Mouse (Mus musculus): ENCODE measurements around the gene Cox20. TPM values are rescaled to one million over a fixed set of nuclear protein-coding genes. Genes with fewer than 3 reads are reported as not detected.
A peak's percentile ranks its signal among the peaks of the same experiment; 100 is the strongest.
"Not testable (repeated sequence)": the region's sequence is repeated elsewhere in the genome, so short reads cannot be mapped to it uniquely, and the experiment has no call there.

Cox20 gene
- polyA plus RNA-seq, 1 experiment from 2014 or later: 110 TPM

DNA sequence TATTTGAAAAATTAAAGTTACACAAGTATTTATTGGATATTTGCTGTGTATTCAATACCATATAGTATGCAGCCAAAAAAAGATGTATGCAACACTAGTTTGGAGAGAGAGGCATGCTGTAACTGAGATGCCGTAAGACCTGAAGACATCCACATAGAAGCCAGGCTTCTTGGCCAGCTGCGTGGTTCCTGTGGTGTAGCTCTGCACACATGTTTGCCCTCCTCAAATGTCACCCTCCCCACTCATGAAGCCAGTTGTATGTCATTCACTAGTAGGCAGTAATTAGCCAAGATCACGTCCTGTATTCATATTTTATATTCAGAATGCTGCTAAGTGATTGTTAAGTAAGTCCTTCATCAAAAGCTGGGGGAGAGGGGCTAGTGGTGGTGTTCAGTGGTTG is 22.5 kb downstream of the Cox20 start:
- Histone ChIP-seq H3K4me3 (no peak overlapping the region), H3K27me3 (no peaks in the 10 kb centered on the region), H3K4me1 (replicated peaks) (peaks cover 6% of the 10 kb centered on the region), H3K4me2 (no peak overlapping the region), H3K27ac (replicated peaks) (no peak overlapping the region), H3K9ac (no peak overlapping the region), H3K36me3 (no peaks in the 10 kb centered on the region), H3K9me3 (no peaks in the 10 kb centered on the region)
- ATAC-seq (ENCODE audit: low FRiP score, low read depth): no peak
- WGBS: 87% methylated on average over 3 of the region's 3 CpGs

DNA sequence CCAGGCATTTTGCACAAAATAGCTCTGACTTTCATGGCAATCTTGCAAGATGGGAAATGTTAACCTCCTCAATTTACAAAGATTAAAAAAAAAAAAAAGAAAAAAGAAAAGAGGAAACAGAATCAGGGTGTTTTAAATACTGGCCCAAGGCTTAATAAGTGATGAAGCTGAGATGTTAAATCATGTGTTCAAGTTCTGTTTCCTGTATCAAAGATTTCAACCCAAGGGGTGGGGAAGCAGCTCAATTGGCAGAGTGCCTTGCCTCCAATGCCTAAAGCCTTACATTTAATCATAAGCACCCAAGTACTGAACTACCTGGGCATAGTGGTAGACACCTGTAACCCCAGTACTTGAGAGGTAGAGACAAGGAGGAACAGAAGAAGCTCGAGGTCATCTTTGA is 23.1 kb downstream of the Cox20 start:
- ATAC-seq (ENCODE audit: low FRiP score, low read depth): no peak
- Histone ChIP-seq H3K27ac (replicated peaks) (no peak overlapping the region), H3K27me3 (no peaks in the 10 kb centered on the region), H3K9ac (no peak overlapping the region), H3K4me2 (no peak overlapping the region), H3K4me1 (replicated peaks) (peaks cover 6% of the 10 kb centered on the region), H3K9me3 (no peaks in the 10 kb centered on the region), H3K36me3 (no peaks in the 10 kb centered on the region), H3K4me3 (no peak overlapping the region)
- WGBS: 66% methylated on average over 1 of the region's 1 CpGs

DNA sequence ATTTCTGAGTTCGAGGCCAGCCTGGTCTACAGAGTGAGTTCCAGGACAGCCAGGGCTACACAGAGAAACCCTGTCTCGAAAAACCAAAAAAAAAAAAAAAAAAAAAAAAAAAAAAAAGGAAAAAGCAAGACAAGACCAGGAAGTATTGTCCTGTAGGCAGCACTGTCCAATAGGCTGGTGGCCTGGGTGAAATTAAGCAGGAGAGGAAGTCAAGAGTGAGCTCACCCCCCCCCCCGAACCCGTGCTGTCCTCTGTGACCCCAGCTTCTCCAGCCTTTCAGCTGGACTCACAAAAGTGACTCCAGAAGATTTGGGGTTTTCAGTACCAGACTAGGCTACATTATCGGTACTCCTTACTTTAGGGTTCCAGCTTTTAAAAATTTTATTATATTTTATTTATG is 23.7 kb downstream of the Cox20 start:
- Histone ChIP-seq H3K4me1 (replicated peaks) (peaks cover 6% of the 10 kb centered on the region), H3K27ac (replicated peaks) (no peak overlapping the region), H3K27me3 (no peaks in the 10 kb centered on the region), H3K4me2 (no peak overlapping the region), H3K9me3 (no peaks in the 10 kb centered on the region), H3K4me3 (no peak overlapping the region), H3K36me3 (no peaks in the 10 kb centered on the region), H3K9ac (no peak overlapping the region)
- no peak for ATAC-seq (ENCODE audit: low FRiP score, low read depth)
- 90% methylated on average over 5 of the region's 5 CpGs for WGBS

DNA sequence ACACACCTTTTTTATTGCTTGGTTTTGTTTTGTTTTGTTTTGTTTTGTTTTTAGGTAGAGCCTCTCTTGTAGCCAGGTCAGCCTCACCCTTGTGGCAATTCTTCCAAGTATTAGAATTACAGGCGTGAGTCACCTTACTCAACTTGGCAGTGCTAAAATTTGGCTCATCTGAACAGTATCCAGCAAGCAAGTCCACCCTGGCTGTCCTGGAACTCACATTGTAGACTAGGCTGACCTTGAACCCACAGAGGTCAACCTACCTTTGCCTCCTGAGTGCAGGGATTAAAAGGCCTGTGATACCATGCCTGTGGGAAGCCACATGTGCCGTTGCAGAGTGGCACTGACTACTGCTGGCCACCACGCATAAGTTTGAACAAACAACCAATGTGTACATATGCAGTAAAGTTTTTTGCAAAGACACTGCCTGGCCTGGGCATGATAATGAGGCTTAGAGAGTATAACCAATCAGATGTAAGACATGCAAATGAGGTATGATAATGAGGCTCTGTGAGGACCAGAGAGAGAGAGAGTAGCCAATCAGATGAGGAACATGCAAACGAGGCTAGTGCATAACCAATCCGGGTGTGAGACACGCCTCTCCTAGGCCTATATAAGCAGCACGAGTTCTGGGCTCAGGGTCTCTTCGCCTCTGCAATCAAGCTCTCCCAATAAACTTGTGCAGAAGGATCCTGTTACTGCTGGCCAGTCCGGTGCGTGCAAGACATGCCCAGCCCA is 25.3 kb downstream of the Cox20 start:
- not testable (repeated sequence) for H3K36me3 ChIP-seq; H3K27ac ChIP-seq (replicated peaks); H3K9ac ChIP-seq; H3K9me3 ChIP-seq; H3K27me3 ChIP-seq; H3K4me1 ChIP-seq (replicated peaks); H3K4me3 ChIP-seq; ATAC-seq (ENCODE audit: low FRiP score, low read depth); H3K4me2 ChIP-seq
- WGBS: 96% methylated on average over 10 of the region's 10 CpGs

DNA sequence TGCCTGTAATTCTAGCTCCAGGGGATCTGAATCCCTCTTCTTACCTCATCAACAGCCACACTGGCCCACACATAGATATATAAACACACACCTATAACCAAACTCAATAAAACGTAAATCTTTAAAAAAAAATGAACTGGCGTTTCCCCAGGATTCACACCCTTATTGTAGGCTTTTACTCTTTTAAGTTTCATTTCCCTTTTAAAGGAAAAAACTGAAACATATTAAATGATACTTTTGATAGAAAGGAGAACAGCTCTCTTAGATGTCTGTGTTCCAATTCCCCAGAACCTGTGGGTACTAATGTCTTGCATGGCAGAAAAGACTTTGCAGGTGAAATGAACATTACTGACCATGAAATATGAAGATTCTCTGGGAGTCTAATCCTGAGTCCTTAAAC is 31.9 kb downstream of the Cox20 start:
- Histone ChIP-seq H3K4me1 (replicated peaks) (no peaks in the 10 kb centered on the region), H3K4me2 (no peak overlapping the region)
- WGBS: 97% methylated on average over 2 of the region's 2 CpGs

DNA sequence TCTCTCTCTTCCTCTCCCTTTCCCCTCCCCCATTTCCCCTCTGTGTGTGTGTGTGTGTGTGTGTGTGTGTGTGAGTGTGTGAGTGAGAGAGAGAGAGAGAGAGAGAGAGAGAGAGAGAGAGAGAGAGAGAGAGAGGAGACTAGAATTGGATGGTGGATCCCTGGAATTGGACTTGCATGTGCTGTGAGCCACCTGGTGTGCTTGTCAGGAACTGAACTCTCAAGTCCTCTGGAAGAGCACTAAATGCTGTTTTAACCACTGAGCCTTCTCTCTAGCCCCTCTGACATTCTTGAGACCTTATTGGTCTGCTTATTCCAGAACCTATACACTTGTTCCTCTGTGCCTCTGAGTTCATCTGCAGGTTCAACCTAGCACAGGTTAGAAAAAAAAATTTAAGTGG is 32.7 kb downstream of the Cox20 start:
- ATAC-seq (ENCODE audit: low FRiP score, low read depth): no peak
- Histone ChIP-seq H3K27ac (replicated peaks) (no peak overlapping the region), H3K4me1 (replicated peaks) (no peaks in the 10 kb centered on the region), H3K9me3 (no peaks in the 10 kb centered on the region), H3K4me3 (no peak overlapping the region), H3K9ac (no peak overlapping the region), H3K27me3 (no peaks in the 10 kb centered on the region), H3K36me3 (no peaks in the 10 kb centered on the region), H3K4me2 (no peak overlapping the region)

More for the DNA sequence above, 31.9 kb downstream of the Cox20 start:
- Histone ChIP-seq H3K27ac (replicated peaks) (no peak overlapping the region), H3K36me3 (no peaks in the 10 kb centered on the region), H3K27me3 (no peaks in the 10 kb centered on the region), H3K9me3 (no peaks in the 10 kb centered on the region), H3K4me3 (no peak overlapping the region), H3K9ac (no peak overlapping the region)
- no peak for ATAC-seq (ENCODE audit: low FRiP score, low read depth)

DNA sequence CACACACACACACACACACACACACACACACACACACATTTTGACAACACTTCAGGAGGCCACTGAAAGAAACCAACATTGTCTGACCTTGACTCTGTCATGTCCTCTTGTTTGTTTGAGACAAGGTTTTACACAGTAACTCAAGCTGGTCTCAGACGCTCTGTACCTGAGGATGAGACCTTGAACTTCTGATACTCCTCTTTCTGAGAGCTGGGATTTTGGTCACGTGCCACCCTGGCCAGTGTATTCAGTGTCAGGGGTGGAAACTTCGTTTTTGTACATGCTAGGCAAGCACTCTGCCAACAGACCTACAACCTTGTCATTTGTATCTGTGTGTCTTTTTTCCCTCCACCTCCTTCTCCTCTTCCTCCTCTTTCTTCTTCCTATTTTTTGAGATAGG is 35.6 kb downstream of the Cox20 start:
- Histone ChIP-seq H3K27ac (replicated peaks) (no peak overlapping the region), H3K9me3 (no peaks in the 10 kb centered on the region), H3K4me3 (no peak overlapping the region), H3K9ac (no peak overlapping the region), H3K4me2 (no peak overlapping the region), H3K36me3 (no peaks in the 10 kb centered on the region), H3K4me1 (replicated peaks) (no peaks in the 10 kb centered on the region), H3K27me3 (no peaks in the 10 kb centered on the region)
- WGBS: 58% methylated on average over 3 of the region's 3 CpGs
- no peak for ATAC-seq (ENCODE audit: low FRiP score, low read depth)

DNA sequence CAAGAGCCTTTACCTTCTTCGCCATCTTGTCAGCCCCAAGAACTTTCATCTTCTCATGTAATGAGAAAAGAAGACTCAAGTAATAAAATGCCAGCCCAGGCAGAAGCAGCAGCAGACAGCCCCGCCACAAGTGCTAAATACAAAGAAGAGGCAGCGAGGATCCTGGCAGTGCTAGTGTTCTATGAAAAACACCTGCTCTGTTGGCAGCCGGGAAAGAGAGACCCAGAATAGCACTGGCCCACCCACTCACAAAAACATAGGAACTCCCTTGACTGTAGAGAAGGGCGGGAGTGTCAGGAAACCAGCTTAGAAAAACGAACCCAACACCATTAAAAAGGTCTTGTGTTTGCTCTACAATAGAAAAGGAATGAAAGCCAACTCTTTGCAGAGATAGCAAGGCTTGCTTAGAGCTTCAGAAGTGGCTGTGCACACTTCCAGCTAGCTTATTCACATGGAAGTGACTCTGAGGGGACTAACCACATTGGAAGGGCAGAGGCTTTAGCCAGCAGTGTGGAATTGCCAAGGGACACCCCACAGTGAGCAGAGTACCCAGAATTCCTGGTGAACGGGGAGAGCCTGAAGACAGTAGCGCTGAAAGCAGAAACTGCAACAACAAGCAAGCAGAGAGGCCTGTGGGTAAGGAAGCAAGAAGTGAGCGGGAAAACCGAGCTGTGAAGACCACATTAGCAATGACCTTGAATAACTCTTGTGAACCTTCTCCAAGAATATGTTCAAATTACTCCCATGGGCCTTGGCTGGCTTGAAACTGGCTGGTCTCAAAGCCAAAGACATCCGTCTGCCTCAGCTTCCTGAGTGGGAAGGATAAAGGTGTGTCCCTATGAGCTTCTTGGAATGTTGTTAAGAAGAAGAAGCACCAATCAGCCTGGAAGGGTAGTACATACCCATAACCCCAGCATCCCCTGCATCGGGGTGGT is 39.1 kb downstream of the Cox20 start:
- H3K36me3 ChIP-seq: no peaks in the 10 kb centered on the region
- no peak overlapping the region for H3K9ac ChIP-seq
- no peaks in the 10 kb centered on the region for H3K4me1 ChIP-seq (replicated peaks)
- WGBS: 70% methylated on average over 12 of the region's 12 CpGs
- no peaks in the 10 kb centered on the region for H3K27me3 ChIP-seq
- no peak overlapping the region for H3K27ac ChIP-seq (replicated peaks)
- H3K4me2 ChIP-seq: no peak overlapping the region
- no peaks in the 10 kb centered on the region for H3K9me3 ChIP-seq
- H3K4me3 ChIP-seq: no peak overlapping the region
- no peak for ATAC-seq (ENCODE audit: low FRiP score, low read depth)

DNA sequence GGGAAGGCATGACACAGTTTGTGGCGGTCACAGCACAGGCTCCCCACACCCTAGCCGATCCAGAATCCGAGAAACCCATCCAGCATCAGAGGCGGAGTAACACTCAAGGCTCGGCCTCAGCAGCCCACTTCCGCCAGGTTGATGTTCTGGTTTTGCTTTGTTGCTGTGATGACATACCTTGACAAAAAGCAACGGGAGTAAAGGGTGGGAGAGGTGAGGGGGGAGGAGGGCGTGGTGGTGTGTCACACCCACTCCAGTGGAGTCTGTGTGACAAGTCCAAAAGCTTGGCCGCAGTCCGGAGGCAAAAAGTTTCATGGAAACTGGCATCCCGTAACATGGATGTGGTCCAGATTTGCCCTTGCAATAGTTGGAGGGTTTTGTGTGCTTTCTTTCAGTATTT is 41.3 kb downstream of the Cox20 start:
- H3K4me3 ChIP-seq: no peak overlapping the region
- no peaks in the 10 kb centered on the region for H3K9me3 ChIP-seq
- no peaks in the 10 kb centered on the region for H3K27me3 ChIP-seq
- no peak overlapping the region for H3K4me2 ChIP-seq
- WGBS: 84% methylated on average over 11 of the region's 11 CpGs
- ATAC-seq (ENCODE audit: low FRiP score, low read depth): no peak
- H3K9ac ChIP-seq: no peak overlapping the region
- no peaks in the 10 kb centered on the region for H3K4me1 ChIP-seq (replicated peaks)
- no peak overlapping the region for H3K27ac ChIP-seq (replicated peaks)
- H3K36me3 ChIP-seq: no peaks in the 10 kb centered on the region

DNA sequence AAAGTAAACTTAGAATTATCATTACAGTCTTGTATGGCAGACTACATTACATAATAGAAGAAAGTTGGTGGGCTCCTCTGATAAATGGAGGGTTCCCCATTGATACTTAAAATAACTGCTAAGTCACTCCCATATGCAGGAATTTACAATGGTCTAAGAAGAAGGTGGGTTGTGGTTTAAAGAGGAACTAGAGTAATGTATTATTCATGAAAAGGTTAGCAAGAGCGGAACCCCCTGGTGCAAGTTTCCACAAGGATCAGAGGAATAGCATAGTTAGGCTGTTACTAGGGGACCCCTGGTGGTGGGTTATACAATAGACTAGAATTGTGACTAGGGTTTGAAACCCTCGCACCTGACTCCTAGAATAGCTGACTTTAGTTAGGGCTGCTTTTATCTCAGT is 41.8 kb downstream of the Cox20 start:
- ATAC-seq (ENCODE audit: low FRiP score, low read depth): no peak
- Histone ChIP-seq H3K4me1 (replicated peaks) (no peaks in the 10 kb centered on the region), H3K4me3 (no peak overlapping the region), H3K9me3 (no peaks in the 10 kb centered on the region), H3K27me3 (no peaks in the 10 kb centered on the region), H3K36me3 (no peaks in the 10 kb centered on the region), H3K9ac (no peak overlapping the region), H3K27ac (replicated peaks) (no peak overlapping the region), H3K4me2 (no peak overlapping the region)
- 44% methylated on average over 2 of the region's 2 CpGs for WGBS

DNA sequence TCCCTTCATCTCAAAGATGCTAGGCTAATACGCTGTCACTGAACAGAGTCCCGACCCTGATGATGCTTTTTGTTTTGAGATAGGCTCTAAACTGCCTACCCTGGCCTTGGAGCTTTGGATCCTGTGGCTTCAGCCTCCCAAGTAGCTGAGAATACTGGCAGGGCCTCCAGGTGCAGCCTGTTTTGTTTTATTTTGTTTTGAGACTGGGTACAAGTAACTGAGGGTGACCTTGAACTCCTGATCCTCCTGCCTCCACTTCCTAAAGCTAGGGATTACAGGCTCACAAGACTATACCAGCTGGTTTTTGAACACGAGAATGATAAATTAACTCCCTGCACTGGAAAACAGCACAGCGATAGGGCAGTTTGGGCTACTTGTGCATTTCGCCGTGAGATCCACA is 46.2 kb downstream of the Cox20 start:
- no peak overlapping the region for H3K4me3 ChIP-seq
- H3K36me3 ChIP-seq: no peaks in the 10 kb centered on the region
- no peak overlapping the region for H3K27ac ChIP-seq (replicated peaks)
- ATAC-seq (ENCODE audit: low FRiP score, low read depth): no peak
- H3K4me2 ChIP-seq: no peak overlapping the region
- peaks cover 13% of the 10 kb centered on the region for H3K4me1 ChIP-seq (replicated peaks)
- H3K9ac ChIP-seq: no peak overlapping the region
- no peaks in the 10 kb centered on the region for H3K9me3 ChIP-seq
- no peaks in the 10 kb centered on the region for H3K27me3 ChIP-seq
- WGBS: 87% methylated on average over 6 of the region's 6 CpGs

DNA sequence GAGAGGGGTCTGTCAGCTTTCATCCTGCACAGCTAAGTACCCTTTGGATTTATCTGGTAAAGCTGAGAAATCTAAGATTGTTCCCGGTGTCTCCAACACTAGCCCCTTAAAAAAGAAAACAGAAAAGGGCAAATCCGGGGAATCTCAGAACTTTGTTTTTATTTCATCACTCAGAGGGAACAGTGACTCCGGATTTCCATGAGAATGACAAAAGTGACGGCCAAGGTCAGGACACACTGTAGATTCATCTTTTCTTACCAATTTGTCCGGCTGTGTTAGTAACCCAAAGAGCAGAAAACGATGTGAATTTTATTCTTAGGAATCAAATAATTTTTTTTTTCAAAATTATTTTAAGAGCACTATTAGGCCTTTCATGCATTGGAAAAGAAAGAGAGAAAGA is 49.2 kb downstream of the Cox20 start:
- ATAC-seq (ENCODE audit: low FRiP score, low read depth): no peak
- no peak overlapping the region for H3K4me3 ChIP-seq
- no peaks in the 10 kb centered on the region for H3K27me3 ChIP-seq
- H3K9ac ChIP-seq: no peak overlapping the region
- H3K9me3 ChIP-seq: no peaks in the 10 kb centered on the region
- H3K36me3 ChIP-seq: no peaks in the 10 kb centered on the region
- peaks cover 13% of the 10 kb centered on the region for H3K4me1 ChIP-seq (replicated peaks)
- H3K4me2 ChIP-seq: peak overlapping the region; percentile 59; the same call in 1 of the 2 replicates
- peak overlapping the region; percentile 85 for H3K27ac ChIP-seq (replicated peaks)
- WGBS: 71% methylated on average over 6 of the region's 6 CpGs
